Mouse (Mus musculus) heart, adult 2 months (tissue): ENCODE results near the gene Zfr2.

ENCODE experiments used
- CTCF ChIP-seq: fragments of 200-600 bp; IDR thresholded peaks from 2 replicates; pipeline ENCODE4 v1.8.1; 2022; ENCODE audit warnings: antibody characterized with exemption, mild to moderate bottlenecking, moderate library complexity
- EP300 ChIP-seq: fragments of 200-500 bp; IDR thresholded peaks from 2 replicates; pipeline ENCODE4 v1.6.1; 2011; ENCODE audit warnings: low read depth, low read length, control low read depth; ENCODE audit not compliant: insufficient read depth
- POLR2A ChIP-seq: fragments of 200-500 bp; IDR thresholded peaks from 2 replicates; pipeline ENCODE4 v1.6.1; 2011; ENCODE audit warnings: mild to moderate bottlenecking, low read depth, low read length, control low read depth; ENCODE audit not compliant: insufficient read depth

DNA sequence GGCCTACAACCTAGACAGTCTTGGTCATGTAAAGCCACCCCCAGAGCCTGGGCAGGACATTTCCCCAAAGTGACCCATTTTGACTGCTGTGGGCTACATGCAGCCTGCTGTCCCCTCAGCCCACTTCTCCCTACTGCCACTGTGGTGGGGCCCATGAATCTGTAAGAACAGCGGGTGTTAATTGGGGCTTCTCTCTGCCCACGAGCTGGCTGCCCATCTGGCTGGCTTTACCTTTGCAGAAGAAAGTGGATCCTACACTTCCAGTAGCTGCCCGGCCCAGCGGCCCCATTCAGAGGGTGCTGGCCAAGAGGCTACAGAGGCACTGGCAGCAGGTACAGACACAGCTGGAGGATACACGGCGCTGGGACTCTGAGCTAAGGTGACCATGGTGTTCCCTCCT lies 12.2 kb downstream of the Zfr2 start:
- TF ChIP-seq POLR2A: no peak
- TF ChIP-seq CTCF: no peak
- TF ChIP-seq EP300: no peak
